Mouse (Mus musculus) heart, embryonic 11.5 days (tissue): ENCODE measurements around the gene Mettl15. TPM values are rescaled to one million over a fixed set of nuclear protein-coding genes. Genes with fewer than 3 reads are reported as not detected.

ENCODE experiments used
- ATAC-seq: fragments of 200-750 bp; cut with Nextera tagmentation; replicated peaks from 2 replicates; pipeline ENCODE4 v1.8.0; 2017; ENCODE audit warnings: moderate library complexity; ENCODE audit not compliant: insufficient number of reproducible peaks, low FRiP score, low TSS enrichment
- H3K27ac ChIP-seq: fragments of 300-500 bp; sonication (generic); 2 replicates; pipeline ENCODE4 v1.5.1; 2014; ENCODE audit warnings: mild to moderate bottlenecking, low read depth, low read length
- H3K27me3 ChIP-seq: fragments of 300-500 bp; sonication (generic); 2 replicates; pipeline ENCODE4 v1.6.1; 2014; ENCODE audit warnings: mild to moderate bottlenecking, low read length, mixed read lengths; ENCODE audit not compliant: control insufficient read depth, insufficient read depth
- H3K36me3 ChIP-seq: fragments of 300-500 bp; sonication (generic); 2 replicates; pipeline ENCODE4 v1.6.1; 2014; ENCODE audit warnings: mild to moderate bottlenecking, low read length, moderate library complexity, mixed read lengths; ENCODE audit not compliant: control insufficient read depth, insufficient read depth
- H3K4me1 ChIP-seq: fragments of 300-500 bp; sonication (generic); 2 replicates; pipeline ENCODE4 v1.6.1; 2014; ENCODE audit warnings: low read length; ENCODE audit not compliant: control insufficient read depth, insufficient read depth
- H3K4me2 ChIP-seq: fragments of 300-500 bp; sonication (generic); 2 replicates; pipeline ENCODE4 v1.6.1; 2014; ENCODE audit warnings: mild to moderate bottlenecking, moderate library complexity
- H3K4me3 ChIP-seq: fragments of 300-500 bp; sonication (generic); 2 replicates; pipeline ENCODE4 v1.5.1; 2014; ENCODE audit warnings: low read depth, low read length
- H3K9ac ChIP-seq: fragments of 300-500 bp; sonication (generic); 2 replicates; pipeline ENCODE4 v1.6.1; 2014; ENCODE audit warnings: mild to moderate bottlenecking, low read depth, low read length, moderate library complexity
- H3K9me3 ChIP-seq: fragments of 300-500 bp; sonication (generic); replicated peaks from 2 replicates; pipeline ENCODE4 v1.6.1; 2016; ENCODE audit warnings: low read length; ENCODE audit not compliant: control insufficient read depth
- WGBS: fragments of 180-500 bp; shearing (Covaris S2); extraction: QIAGEN DNeasy Blood & Tissue Kit; methylation state at CpG from one replicate; pipeline ENCODE4 v1.1.7; 2014; ENCODE audit not compliant: insufficient replicate concordance; 5-methylcytosine and 5-hydroxymethylcytosine counted together
- polyA plus RNA-seq: library from polyadenylated mRNA; unstranded; fragments of >200 nt; fragmentation: Nextera tagmentation; extraction: Ambion mirVana; gene quantifications from 2 replicates; pipeline ENCODE4 v1.2.1, GENCODE M21; 2014

The Mettl15 gene
- polyA plus RNA-seq, 1 experiment from 2014 or later = 16.2 TPM

- H3K27ac ChIP-seq = no peak overlapping the region
- H3K4me2 ChIP-seq = no peak overlapping the region
- H3K9me3 ChIP-seq = no peaks in the 10 kb centered on the region
- no peaks in the 10 kb centered on the region for H3K27me3 ChIP-seq
- no peaks in the 10 kb centered on the region for H3K4me1 ChIP-seq
- H3K9ac ChIP-seq = no peak overlapping the region
- no peak for ATAC-seq
- H3K4me3 ChIP-seq = no peak overlapping the region
- no peaks in the 10 kb centered on the region for H3K36me3 ChIP-seq
These were observed 133.3 kb downstream of the Mettl15 start for GRCm38 (mm10) chr2:109147292-109147691.

- WGBS = 76% methylated on average over 2 of the region's 2 CpGs
- H3K36me3 ChIP-seq = no peaks in the 10 kb centered on the region
- no peak overlapping the region for H3K4me3 ChIP-seq
- H3K9me3 ChIP-seq = no peaks in the 10 kb centered on the region
- no peak overlapping the region for H3K9ac ChIP-seq
- no peaks in the 10 kb centered on the region for H3K27me3 ChIP-seq
- H3K4me2 ChIP-seq = no peak overlapping the region
- no peak overlapping the region for H3K27ac ChIP-seq
- ATAC-seq = no peak
- H3K4me1 ChIP-seq = no peaks in the 10 kb centered on the region
These were observed 136.1 kb downstream of the Mettl15 start for GRCm38 (mm10) chr2:109144410-109144809.

- no peak overlapping the region for H3K9ac ChIP-seq
- no peaks in the 10 kb centered on the region for H3K36me3 ChIP-seq
- no peak overlapping the region for H3K4me2 ChIP-seq
- H3K27ac ChIP-seq = no peak overlapping the region
- H3K4me1 ChIP-seq = no peaks in the 10 kb centered on the region
- no peaks in the 10 kb centered on the region for H3K9me3 ChIP-seq
- 69% methylated on average over 1 of the region's 1 CpGs for WGBS
- ATAC-seq = no peak
- no peaks in the 10 kb centered on the region for H3K27me3 ChIP-seq
- H3K4me3 ChIP-seq = no peak overlapping the region
These were observed 140.2 kb downstream of the Mettl15 start for GRCm38 (mm10) chr2:109140330-109140729.

GRCm38 (mm10) chr2:109137276-109137675 lies 143.3 kb downstream of the Mettl15 start:
- 79% methylated on average over 6 of the region's 6 CpGs for WGBS
- no peaks in the 10 kb centered on the region for H3K36me3 ChIP-seq
- no peak for ATAC-seq
- no peaks in the 10 kb centered on the region for H3K9me3 ChIP-seq
- no peak overlapping the region for H3K9ac ChIP-seq
- H3K27ac ChIP-seq = no peak overlapping the region
- no peak overlapping the region for H3K4me2 ChIP-seq
- no peaks in the 10 kb centered on the region for H3K4me1 ChIP-seq
- H3K4me3 ChIP-seq = no peak overlapping the region
- H3K27me3 ChIP-seq = no peaks in the 10 kb centered on the region

GRCm38 (mm10) chr2:109130718-109131117 lies 149.8 kb downstream of the Mettl15 start:
- 83% methylated on average over 3 of the region's 3 CpGs for WGBS
- Histone ChIP-seq H3K9ac (no peak overlapping the region), H3K4me1 (no peaks in the 10 kb centered on the region), H3K4me2 (no peak overlapping the region), H3K27me3 (no peaks in the 10 kb centered on the region), H3K36me3 (no peaks in the 10 kb centered on the region), H3K27ac (no peak overlapping the region), H3K4me3 (no peak overlapping the region), H3K9me3 (no peaks in the 10 kb centered on the region)
- no peak for ATAC-seq

GRCm38 (mm10) chr2:109129921-109130320 lies 150.6 kb downstream of the Mettl15 start:
- Histone ChIP-seq H3K9me3 (no peaks in the 10 kb centered on the region), H3K9ac (no peak overlapping the region), H3K27ac (no peak overlapping the region), H3K27me3 (no peaks in the 10 kb centered on the region), H3K4me1 (no peaks in the 10 kb centered on the region), H3K4me2 (no peak overlapping the region), H3K4me3 (no peak overlapping the region), H3K36me3 (no peaks in the 10 kb centered on the region)
- WGBS = 85% methylated on average over 3 of the region's 3 CpGs
- ATAC-seq = no peak

- WGBS = 73% methylated on average over 3 of the region's 3 CpGs
- H3K9me3 ChIP-seq = no peaks in the 10 kb centered on the region
- H3K4me1 ChIP-seq = no peaks in the 10 kb centered on the region
- no peak for ATAC-seq
- no peaks in the 10 kb centered on the region for H3K27me3 ChIP-seq
- no peak overlapping the region for H3K4me2 ChIP-seq
- H3K4me3 ChIP-seq = no peak overlapping the region
- H3K9ac ChIP-seq = no peak overlapping the region
- no peak overlapping the region for H3K27ac ChIP-seq
- H3K36me3 ChIP-seq = no peaks in the 10 kb centered on the region
These were observed 174.6 kb downstream of the Mettl15 start for GRCm38 (mm10) chr2:109105773-109106484.

GRCm38 (mm10) chr2:109049686-109050085 lies 230.9 kb downstream of the Mettl15 start:
- no peak for ATAC-seq
- no peak overlapping the region for H3K4me3 ChIP-seq
- 83% methylated on average over 2 of the region's 2 CpGs for WGBS
- no peaks in the 10 kb centered on the region for H3K4me1 ChIP-seq
- H3K27ac ChIP-seq = no peak overlapping the region
- no peaks in the 10 kb centered on the region for H3K27me3 ChIP-seq
- H3K9me3 ChIP-seq = no peaks in the 10 kb centered on the region
- H3K9ac ChIP-seq = no peak overlapping the region
- no peaks in the 10 kb centered on the region for H3K36me3 ChIP-seq
- H3K4me2 ChIP-seq = no peak overlapping the region
